ENCODE assay signal across 20 mouse cellular contexts in the genomic region with DNA sequence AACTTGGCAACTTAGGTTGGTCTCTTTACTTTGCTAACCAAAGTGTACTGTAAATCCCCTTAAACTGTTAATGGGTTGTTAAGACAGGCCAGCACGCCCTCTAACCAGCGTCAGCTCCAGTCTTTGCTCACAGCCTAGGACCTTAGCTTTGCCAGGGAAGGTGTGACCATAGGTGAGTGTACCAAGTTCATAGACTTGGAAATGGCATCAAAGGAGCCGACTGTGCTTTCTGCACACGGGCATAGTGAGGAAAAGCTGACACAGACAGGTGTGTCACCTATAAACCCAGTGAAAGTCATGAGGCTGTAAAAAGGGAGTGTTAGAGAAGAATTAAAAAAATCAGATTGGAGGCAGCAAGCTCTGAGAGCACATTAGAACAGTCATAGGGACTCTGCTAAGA. TPM values are rescaled to one million over a fixed set of nuclear protein-coding genes. Genes with fewer than 3 reads are reported as not detected.
"Had no signal": no experiment of that assay in that cellular context is flagged by ENCODE, and none has a peak within 500 bp of the region (broad histone marks: within the 10 kb centered on the region; RNA-seq: fewer than 3 reads in every experiment).

No protein-coding gene starts in this region.

- H3K4me3 ChIP-seq: megakaryocyte, embryonic 14.5 days; midbrain, embryonic 13.5 days; midbrain, embryonic 15.5 days; neural tube, embryonic 12.5 days had no signal

- H3K27me3 ChIP-seq: midbrain, embryonic 13.5 days; midbrain, embryonic 15.5 days; neural tube, embryonic 12.5 days had no signal

- H3K27ac ChIP-seq: liver, embryonic 14.5 days; macrophage; midbrain, embryonic 13.5 days; midbrain, embryonic 15.5 days; neural tube, embryonic 12.5 days had no signal

- H3K4me2 ChIP-seq: lung, embryonic 14.5 days; midbrain, embryonic 11.5 days; midbrain, embryonic 13.5 days; midbrain, embryonic 15.5 days; neural tube, embryonic 12.5 days had no signal

- H3K9ac ChIP-seq: liver, embryonic 14.5 days; lung, embryonic 14.5 days; midbrain, embryonic 13.5 days; midbrain, embryonic 15.5 days; neural tube, embryonic 12.5 days had no signal

- H3K4me1 ChIP-seq: megakaryocyte, embryonic 14.5 days; midbrain, embryonic 13.5 days; midbrain, embryonic 15.5 days; neural tube, embryonic 12.5 days had no signal

- DNase-seq: lung, adult 18-20 months; lung, embryonic 14.5 days; lung, postnatal 10 days; lung, postnatal 36 days; right cerebral cortex, postnatal 14 days; spleen, adult 18-20 months; thymus, adult 2 months; thymus, postnatal 25 days; thymus, postnatal 4 days had no signal

- H3K9me3 ChIP-seq: megakaryocyte, embryonic 14.5 days; midbrain, embryonic 13.5 days; midbrain, embryonic 15.5 days; neural tube, embryonic 12.5 days had no signal

- H3K36me3 ChIP-seq: midbrain, embryonic 13.5 days; midbrain, embryonic 15.5 days; neural tube, embryonic 12.5 days had no signal

- ATAC-seq: midbrain, embryonic 13.5 days; midbrain, embryonic 15.5 days had no signal

RNA-seq across cellular contexts. Expression of gene Areg, which starts 23.4 kb away (rescaled TPM):
- total RNA-seq: megakaryocyte progenitor cell, adult 5-6 weeks; neutrophil, adult 5-6 weeks had no signal
- polyA plus RNA-seq: liver, embryonic 14.5 days; liver, embryonic 16.5 days; macrophage; midbrain, embryonic 11.5 days; midbrain, embryonic 13.5 days; testis, adult 2 months had no signal
